Mouse (Mus musculus) kidney, embryonic 15.5 days (tissue): ENCODE measurements at regions not wholly inside any gene's neighbourhood (a gene's known extent, or its start where the extent isn't known, plus 50 kb on each side); places are given as distances from the start of the nearest gene placed in this dataset.

Source experiments
- ATAC-seq: fragments of 200-750 bp; cut with Nextera tagmentation; replicated peaks from 2 replicates; pipeline ENCODE4 v1.8.0; 2017; ENCODE audit warnings: moderate TSS enrichment; ENCODE audit not compliant: low FRiP score
- H3K27ac ChIP-seq: fragments of 300-500 bp; sonication (generic); 2 replicates; pipeline ENCODE4 v1.5.1; 2015; ENCODE audit warnings: mild to moderate bottlenecking, inconsistent platforms
- H3K27me3 ChIP-seq: fragments of 300-500 bp; sonication (generic); 2 replicates; pipeline ENCODE4 v1.6.1; 2015; ENCODE audit warnings: inconsistent platforms
- H3K36me3 ChIP-seq: fragments of 300-500 bp; sonication (generic); 2 replicates; pipeline ENCODE4 v1.6.1; 2015; ENCODE audit warnings: inconsistent platforms
- H3K4me1 ChIP-seq: fragments of 300-500 bp; sonication (generic); 2 replicates; pipeline ENCODE4 v1.6.1; 2015; ENCODE audit warnings: inconsistent platforms
- H3K4me2 ChIP-seq: fragments of 300-500 bp; sonication (generic); 2 replicates; pipeline ENCODE4 v1.6.1; 2015; ENCODE audit warnings: moderate library complexity, mild to moderate bottlenecking, inconsistent platforms
- H3K4me3 ChIP-seq: fragments of 300-500 bp; sonication (generic); replicated peaks from 2 replicates; pipeline ENCODE4 v1.5.1; 2015; ENCODE audit warnings: mild to moderate bottlenecking, inconsistent platforms
- H3K9ac ChIP-seq: fragments of 300-500 bp; sonication (generic); 2 replicates; pipeline ENCODE4 v1.6.1; 2015; ENCODE audit warnings: mild to moderate bottlenecking, inconsistent platforms
- H3K9me3 ChIP-seq: fragments of 300-500 bp; sonication (generic); replicated peaks from 2 replicates; pipeline ENCODE4 v1.6.1; 2016; ENCODE audit warnings: inconsistent platforms
- WGBS: fragments of 180-500 bp; shearing (Covaris S2); methylation state at CpG from one replicate; pipeline ENCODE4 v1.1.7; 2015; ENCODE audit warnings: mixed read lengths; 5-methylcytosine and 5-hydroxymethylcytosine counted together

- H3K27ac ChIP-seq: no peak overlapping the region
- no peak overlapping the region for H3K9ac ChIP-seq
- no peaks in the 10 kb centered on the region for H3K9me3 ChIP-seq
- no peak for ATAC-seq
- H3K36me3 ChIP-seq: no peaks in the 10 kb centered on the region
- H3K4me3 ChIP-seq: no peak overlapping the region
- 67% methylated on average over 3 of the region's 3 CpGs for WGBS
- 0 out of 2 replicates have a peak, but pooled peaks cover 3% of the 10 kb centered on the region for H3K27me3 ChIP-seq
- H3K4me2 ChIP-seq: no peak overlapping the region
- H3K4me1 ChIP-seq: no peaks in the 10 kb centered on the region
Measured at GRCm38 (mm10) chr1:190067181-190067580, 103.3 kb downstream of the Prox1 start.

GRCm38 (mm10) chr1:190066426-190066825, 104.1 kb downstream of the Prox1 start:
- H3K27me3 ChIP-seq: 0 out of 2 replicates have a peak, but pooled peaks cover 3% of the 10 kb centered on the region
- H3K4me3 ChIP-seq: no peak overlapping the region
- H3K9ac ChIP-seq: no peak overlapping the region
- no peaks in the 10 kb centered on the region for H3K36me3 ChIP-seq
- no peak overlapping the region for H3K27ac ChIP-seq
- ATAC-seq: no peak
- H3K4me2 ChIP-seq: no peak overlapping the region
- H3K9me3 ChIP-seq: no peaks in the 10 kb centered on the region
- 45% methylated on average over 9 of the region's 9 CpGs for WGBS
- peaks cover 6% of the 10 kb centered on the region; the same call in 1 of the 2 replicates for H3K4me1 ChIP-seq

GRCm38 (mm10) chr1:190061560-190062295, 108.8 kb downstream of the Prox1 start:
- Histone ChIP-seq H3K4me3 (no peak overlapping the region), H3K9ac (no peak overlapping the region), H3K9me3 (no peaks in the 10 kb centered on the region), H3K27me3 (0 out of 2 replicates have a peak, but pooled peaks cover 3% of the 10 kb centered on the region), H3K4me2 (no peak overlapping the region), H3K27ac (no peak overlapping the region), H3K36me3 (no peaks in the 10 kb centered on the region), H3K4me1 (peaks cover 7% of the 10 kb centered on the region; the same call in 1 of the 2 replicates)
- WGBS: 31% methylated on average over 9 of the region's 9 CpGs
- no peak for ATAC-seq

- H3K4me3 ChIP-seq: no peak overlapping the region
- no peak overlapping the region for H3K9ac ChIP-seq
- no peak overlapping the region for H3K4me2 ChIP-seq
- H3K27ac ChIP-seq: no peak overlapping the region
- no peaks in the 10 kb centered on the region for H3K9me3 ChIP-seq
- no peaks in the 10 kb centered on the region for H3K36me3 ChIP-seq
- ATAC-seq: no peak
- WGBS: 51% methylated on average over 3 of the region's 3 CpGs
- no peaks in the 10 kb centered on the region for H3K27me3 ChIP-seq
- H3K4me1 ChIP-seq: peaks cover 7% of the 10 kb centered on the region; the same call in 1 of the 2 replicates
Measured at GRCm38 (mm10) chr1:190059025-190059424, 111.5 kb downstream of the Prox1 start.

- Histone ChIP-seq H3K9ac (no peak overlapping the region), H3K27ac (no peak overlapping the region), H3K36me3 (no peaks in the 10 kb centered on the region), H3K4me2 (no peak overlapping the region), H3K27me3 (no peaks in the 10 kb centered on the region), H3K9me3 (no peaks in the 10 kb centered on the region), H3K4me1 (peaks cover 5% of the 10 kb centered on the region; the same call in 1 of the 2 replicates), H3K4me3 (no peak overlapping the region)
- 76% methylated on average over 2 of the region's 2 CpGs for WGBS
- no peak for ATAC-seq
Measured at GRCm38 (mm10) chr1:190056931-190057330, 113.6 kb downstream of the Prox1 start.

- no peak for ATAC-seq
- 100% methylated on average over 2 of the region's 2 CpGs for WGBS
- Histone ChIP-seq H3K36me3 (no peaks in the 10 kb centered on the region), H3K4me1 (no peaks in the 10 kb centered on the region), H3K4me3 (no peak overlapping the region), H3K27ac (no peak overlapping the region), H3K9ac (no peak overlapping the region), H3K9me3 (0 out of 2 replicates have a peak, but pooled peaks cover 4% of the 10 kb centered on the region), H3K4me2 (no peak overlapping the region), H3K27me3 (no peaks in the 10 kb centered on the region)
Measured at GRCm38 (mm10) chr1:190051903-190052302, 118.6 kb downstream of the Prox1 start.

- no peak overlapping the region for H3K27ac ChIP-seq
- no peak overlapping the region for H3K4me2 ChIP-seq
- WGBS: 72% methylated on average over 2 of the region's 2 CpGs
- H3K27me3 ChIP-seq: no peaks in the 10 kb centered on the region
- H3K4me1 ChIP-seq: no peaks in the 10 kb centered on the region
- H3K4me3 ChIP-seq: no peak overlapping the region
- 0 out of 2 replicates have a peak, but pooled peaks cover 4% of the 10 kb centered on the region for H3K9me3 ChIP-seq
- no peaks in the 10 kb centered on the region for H3K36me3 ChIP-seq
- no peak for ATAC-seq
- H3K9ac ChIP-seq: no peak overlapping the region
Measured at GRCm38 (mm10) chr1:190048521-190049170, 121.9 kb downstream of the Prox1 start.

GRCm38 (mm10) chr1:190047201-190047600, 123.3 kb downstream of the Prox1 start:
- H3K27ac ChIP-seq: no peak overlapping the region
- H3K27me3 ChIP-seq: no peaks in the 10 kb centered on the region
- H3K9me3 ChIP-seq: 0 out of 2 replicates have a peak, but pooled peaks cover 4% of the 10 kb centered on the region
- H3K36me3 ChIP-seq: no peaks in the 10 kb centered on the region
- no peak overlapping the region for H3K4me2 ChIP-seq
- ATAC-seq: 0 out of 2 replicates have a peak, but pooled peaks have one; percentile 6
- no peak overlapping the region for H3K9ac ChIP-seq
- WGBS: 62% methylated on average over 6 of the region's 6 CpGs
- H3K4me1 ChIP-seq: no peaks in the 10 kb centered on the region
- H3K4me3 ChIP-seq: no peak overlapping the region

GRCm38 (mm10) chr1:190045797-190046196, 123.6 kb upstream of the Smyd2 start:
- no peak overlapping the region for H3K27ac ChIP-seq
- no peaks in the 10 kb centered on the region for H3K4me1 ChIP-seq
- H3K36me3 ChIP-seq: no peaks in the 10 kb centered on the region
- ATAC-seq: no peak
- 0 out of 2 replicates have a peak, but pooled peaks cover 4% of the 10 kb centered on the region for H3K9me3 ChIP-seq
- no peak overlapping the region for H3K4me3 ChIP-seq
- H3K4me2 ChIP-seq: no peak overlapping the region
- no peaks in the 10 kb centered on the region for H3K27me3 ChIP-seq
- 24% methylated on average over 1 of the region's 1 CpGs for WGBS
- no peak overlapping the region for H3K9ac ChIP-seq

- 61% methylated on average over 3 of the region's 3 CpGs for WGBS
- Histone ChIP-seq H3K36me3 (no peaks in the 10 kb centered on the region), H3K9ac (no peak overlapping the region), H3K4me2 (no peak overlapping the region), H3K27me3 (no peaks in the 10 kb centered on the region), H3K4me3 (no peak overlapping the region), H3K27ac (no peak overlapping the region), H3K4me1 (no peaks in the 10 kb centered on the region), H3K9me3 (no peaks in the 10 kb centered on the region)
- no peak for ATAC-seq
Measured at GRCm38 (mm10) chr1:190044036-190044435, 121.9 kb upstream of the Smyd2 start.

- no peak for ATAC-seq
- WGBS: 76% methylated on average over 10 of the region's 10 CpGs
Measured at GRCm38 (mm10) chr1:190043156-190043555, 121.0 kb upstream of the Smyd2 start.

GRCm38 (mm10) chr1:190042197-190042596, 120.0 kb upstream of the Smyd2 start:
- peaks cover 14% of the 10 kb centered on the region for H3K4me1 ChIP-seq
- H3K27ac ChIP-seq: no peak overlapping the region
- no peaks in the 10 kb centered on the region for H3K27me3 ChIP-seq
- ATAC-seq: no peak
- no peaks in the 10 kb centered on the region for H3K9me3 ChIP-seq
- H3K4me2 ChIP-seq: no peak overlapping the region
- H3K36me3 ChIP-seq: no peaks in the 10 kb centered on the region
- 76% methylated on average over 4 of the region's 4 CpGs for WGBS
- no peak overlapping the region for H3K9ac ChIP-seq
- H3K4me3 ChIP-seq: no peak overlapping the region

More at GRCm38 (mm10) chr1:190043156-190043555, 121.0 kb upstream of the Smyd2 start:
- H3K4me1 ChIP-seq: peaks cover 6% of the 10 kb centered on the region
- no peak overlapping the region for H3K9ac ChIP-seq
- H3K36me3 ChIP-seq: no peaks in the 10 kb centered on the region
- no peaks in the 10 kb centered on the region for H3K27me3 ChIP-seq
- H3K4me3 ChIP-seq: no peak overlapping the region
- no peak overlapping the region for H3K27ac ChIP-seq
- H3K9me3 ChIP-seq: no peaks in the 10 kb centered on the region
- no peak overlapping the region for H3K4me2 ChIP-seq
